Mouse (Mus musculus) heart, postnatal 25 days (tissue): Measurements from ENCODE around the gene Txk. TPM values are rescaled to one million over a fixed set of nuclear protein-coding genes. Genes with fewer than 3 reads are reported as not detected.

Experiments
- DNase-seq: peaks from one replicate; pipeline ENCODE4 v3.0.0; 2022; ENCODE audit warnings: low spot score
- intact Hi-C: fragments of 180-260 bp; cut with DNase I; formaldehyde crosslinking; loops from one replicate; pipeline ENCODE4 v1.15.1; 2025
- total RNA-seq, 2 experiments: library from RNA; stranded (reverse); gene quantifications; 2 replicates each; pipeline ENCODE4 v1.2.3; 2021

Gene Txk
- total RNA-seq, result under 1 TPM; 0.08 to 0.14 TPM

- intact Hi-C loops, result no loop called here
- DNase-seq, result no peak
These were observed at the start of gene Txk for GRCm38 (mm10) chr5:72752585-72752984. Gene Txk, minus strand, starts transcription at chr5:72752777.

GRCm38 (mm10) chr5:72798563-72798962 lies 46.0 kb upstream of the Txk start:
- intact Hi-C loops, result no loop called here
- no peak for DNase-seq

GRCm38 (mm10) chr5:72796186-72796613 lies 43.6 kb upstream of the Txk start:
- intact Hi-C loops, result no loop called here
- DNase-seq, result peak; percentile 13

- no peak for DNase-seq
- intact Hi-C loops, result no loop called here
These were observed 40.8 kb upstream of the Txk start for GRCm38 (mm10) chr5:72793309-72793850.

GRCm38 (mm10) chr5:72791789-72792188 lies 39.2 kb upstream of the Txk start:
- intact Hi-C loops, result no loop called here
- DNase-seq, result no peak

- intact Hi-C loops, result no loop called here
These were observed 38.8 kb upstream of the Txk start for GRCm38 (mm10) chr5:72791386-72791785.

GRCm38 (mm10) chr5:72785451-72785850 lies 32.9 kb upstream of the Txk start:
- DNase-seq, result no peak
- intact Hi-C loops, result loop anchor here (10.0 kb wide), 1 partner anchor 179 kb away; no protein-coding TSS in a partner anchor

More at GRCm38 (mm10) chr5:72791386-72791785, 38.8 kb upstream of the Txk start:
- DNase-seq, result no peak

GRCm38 (mm10) chr5:72784719-72785118 lies 32.1 kb upstream of the Txk start:
- intact Hi-C loops, result loop anchor here (10.0 kb wide), 1 partner anchor 180 kb away; no protein-coding TSS in a partner anchor
- no peak for DNase-seq

- intact Hi-C loops, result loop anchor here (10.0 kb wide), 1 partner anchor 181 kb away; no protein-coding TSS in a partner anchor
- no peak for DNase-seq
These were observed 31.4 kb upstream of the Txk start for GRCm38 (mm10) chr5:72783957-72784356.

GRCm38 (mm10) chr5:72783123-72783522 lies 30.5 kb upstream of the Txk start:
- intact Hi-C loops, result loop anchor here (10.0 kb wide), 1 partner anchor 182 kb away; no protein-coding TSS in a partner anchor
- no peak for DNase-seq

GRCm38 (mm10) chr5:72781776-72782175 lies 29.2 kb upstream of the Txk start:
- DNase-seq, result no peak
- intact Hi-C loops, result loop anchor here (10.0 kb wide), 1 partner anchor 183 kb away; no protein-coding TSS in a partner anchor

GRCm38 (mm10) chr5:72776595-72776994 lies 24.0 kb upstream of the Txk start:
- intact Hi-C loops, result no loop called here
- DNase-seq, result no peak

GRCm38 (mm10) chr5:72776127-72776526 lies 23.6 kb upstream of the Txk start:
- DNase-seq, result no peak
- intact Hi-C loops, result no loop called here

- intact Hi-C loops, result no loop called here
- DNase-seq, result no peak
These were observed 17.3 kb upstream of the Txk start for GRCm38 (mm10) chr5:72769841-72770240.

- no peak for DNase-seq
- intact Hi-C loops, result no loop called here
These were observed 11.0 kb upstream of the Txk start for GRCm38 (mm10) chr5:72763546-72763945.

GRCm38 (mm10) chr5:72763025-72763424 lies 10.4 kb upstream of the Txk start:
- intact Hi-C loops, result no loop called here
- no peak for DNase-seq

GRCm38 (mm10) chr5:72761758-72762157 lies 9.2 kb upstream of the Txk start:
- intact Hi-C loops, result no loop called here
- DNase-seq, result no peak

- DNase-seq, result no peak
These were observed 8.7 kb upstream of the Txk start for GRCm38 (mm10) chr5:72761237-72761636.

GRCm38 (mm10) chr5:72758925-72759924 lies 6.6 kb upstream of the Txk start:
- intact Hi-C loops, result loop anchor here (5.0 kb wide), 2 partner anchors 92 to 198 kb away; no protein-coding TSS in a partner anchor
- DNase-seq, result no peak

More at GRCm38 (mm10) chr5:72761237-72761636, 8.7 kb upstream of the Txk start:
- intact Hi-C loops, result no loop called here

- intact Hi-C loops, result loop anchor here (5.0 kb wide), 2 partner anchors 90 to 200 kb away; no protein-coding TSS in a partner anchor
- no peak for DNase-seq
These were observed 4.7 kb upstream of the Txk start for GRCm38 (mm10) chr5:72757155-72757773.
